Mouse (Mus musculus): ENCODE results near the gene Taok2. TPM values are rescaled to one million over a fixed set of nuclear protein-coding genes. Genes with fewer than 3 reads are reported as not detected.

Taok2 gene
- polyA plus RNA-seq, 1 experiment from 2014 or later = 34.0 TPM

DNA sequence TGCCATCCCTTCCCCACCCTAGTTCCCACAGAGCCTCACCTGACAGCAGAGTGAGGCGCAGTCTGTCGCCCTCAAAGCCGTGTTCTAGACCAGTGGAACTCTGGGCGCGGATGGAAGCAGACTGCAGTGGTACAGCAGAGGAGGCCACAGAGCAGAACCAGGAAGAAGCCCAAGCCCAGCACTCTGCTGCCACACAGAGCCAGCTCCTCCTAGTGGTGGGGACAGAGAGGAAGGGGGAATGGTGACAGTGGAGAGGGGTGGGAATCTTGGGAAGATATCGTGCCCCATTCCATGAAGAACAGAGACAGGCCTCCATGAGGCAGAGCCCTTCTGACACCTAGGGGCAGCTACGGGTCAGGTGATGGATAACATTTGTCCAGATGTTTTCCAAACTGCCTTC, 4.3 kb upstream of the Taok2 start:
- Histone ChIP-seq H3K27ac (ENCODE audit: low read depth, low read length) (no peak overlapping the region), H3K36me3 (ENCODE audit: control insufficient read depth, insufficient read depth, low read length) (no peaks in the 10 kb centered on the region), H3K4me2 (ENCODE audit: low read depth) (no peak overlapping the region), H3K27me3 (ENCODE audit: control insufficient read depth, insufficient read depth, low read length) (no peaks in the 10 kb centered on the region), H3K4me3 (ENCODE audit: low read depth, low read length) (no peak overlapping the region), H3K9me3 (ENCODE audit: control insufficient read depth, low read length) (no peaks in the 10 kb centered on the region), H3K4me1 (ENCODE audit: control insufficient read depth, insufficient read depth, low read length) (no peaks in the 10 kb centered on the region), H3K9ac (ENCODE audit: low read length) (no peak overlapping the region)
- WGBS = 54% methylated on average over 7 of the region's 7 CpGs
- ATAC-seq (ENCODE audit: insufficient read depth, low FRiP score, low TSS enrichment) = no peak
- DNase-seq (ENCODE audit: low spot score) = no peak

DNA sequence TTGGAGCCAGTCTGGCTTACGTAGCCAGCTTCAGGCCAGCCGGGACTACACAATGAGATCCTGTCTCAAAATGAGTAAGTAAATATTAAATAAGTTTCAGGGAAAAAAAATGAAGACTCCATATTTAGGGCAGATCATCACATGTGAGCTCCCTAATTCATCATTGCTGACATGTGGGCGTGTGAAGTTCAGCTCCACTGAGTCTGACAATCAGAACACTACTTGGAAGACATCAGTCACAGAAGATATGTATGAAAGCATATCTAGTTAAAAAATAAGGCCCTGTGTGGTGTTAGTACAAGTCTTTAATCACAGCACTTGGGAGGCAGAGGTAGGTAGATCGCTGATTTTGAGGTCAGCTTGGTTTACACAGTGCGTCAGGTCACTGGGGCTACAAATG, 2.8 kb upstream of the Taok2 start:
- 81% methylated on average over 5 of the region's 5 CpGs for WGBS

DNA sequence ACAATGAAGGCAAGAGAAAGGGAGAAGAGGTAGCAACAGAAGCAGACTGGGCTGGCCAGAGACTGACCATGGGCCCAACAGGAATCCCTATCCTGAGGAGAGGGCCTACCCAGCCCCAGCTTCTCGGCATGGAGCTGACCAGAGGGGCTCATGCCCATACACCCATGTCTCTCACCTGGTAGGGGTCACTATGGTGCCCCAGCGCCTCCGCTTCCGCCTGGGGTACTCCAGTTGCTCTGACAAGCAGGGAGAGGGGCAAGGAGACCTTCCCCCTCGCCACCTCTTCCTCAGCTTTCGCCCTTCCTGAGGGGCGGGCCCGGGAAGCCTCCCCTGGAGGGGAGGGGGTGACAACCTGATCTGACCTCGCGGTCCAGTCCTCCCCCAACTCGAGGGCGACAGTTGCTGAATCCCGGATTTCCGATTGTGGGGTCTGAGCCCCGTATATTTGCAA, 747 bp downstream of the Taok2 start:
- DNase-seq (ENCODE audit: low spot score) = no peak
- Histone ChIP-seq H3K4me2 (ENCODE audit: low read depth) (peak overlapping the region; percentile 100), H3K4me3 (ENCODE audit: low read depth, low read length) (peak overlapping the region; percentile 85), H3K9ac (ENCODE audit: low read length) (peak overlapping the region; percentile 86), H3K4me1 (ENCODE audit: control insufficient read depth, insufficient read depth, low read length) (peaks cover 22% of the 10 kb centered on the region), H3K27me3 (ENCODE audit: control insufficient read depth, insufficient read depth, low read length) (no peaks in the 10 kb centered on the region), H3K9me3 (ENCODE audit: control insufficient read depth, low read length) (no peaks in the 10 kb centered on the region), H3K36me3 (ENCODE audit: control insufficient read depth, insufficient read depth, low read length) (peaks cover 9% of the 10 kb centered on the region; the same call in 1 of the 2 replicates), H3K27ac (ENCODE audit: low read depth, low read length) (peak overlapping the region; percentile 89; the same call in 1 of the 2 replicates)
- under 1% methylated on average over 14 of the region's 15 CpGs for WGBS
- ATAC-seq (ENCODE audit: insufficient read depth, low FRiP score, low TSS enrichment) = no peak; the same call in 1 of the 2 replicates

More for the DNA sequence above, 2.8 kb upstream of the Taok2 start:
- Histone ChIP-seq H3K4me2 (ENCODE audit: low read depth) (no peak overlapping the region), H3K9ac (ENCODE audit: low read length) (no peak overlapping the region), H3K9me3 (ENCODE audit: control insufficient read depth, low read length) (no peaks in the 10 kb centered on the region), H3K27ac (ENCODE audit: low read depth, low read length) (no peak overlapping the region), H3K4me1 (ENCODE audit: control insufficient read depth, insufficient read depth, low read length) (peaks cover 14% of the 10 kb centered on the region), H3K27me3 (ENCODE audit: control insufficient read depth, insufficient read depth, low read length) (no peaks in the 10 kb centered on the region), H3K4me3 (ENCODE audit: low read depth, low read length) (no peak overlapping the region), H3K36me3 (ENCODE audit: control insufficient read depth, insufficient read depth, low read length) (no peaks in the 10 kb centered on the region)
- DNase-seq (ENCODE audit: low spot score) (no peak), ATAC-seq (ENCODE audit: insufficient read depth, low FRiP score, low TSS enrichment) (no peak)

DNA sequence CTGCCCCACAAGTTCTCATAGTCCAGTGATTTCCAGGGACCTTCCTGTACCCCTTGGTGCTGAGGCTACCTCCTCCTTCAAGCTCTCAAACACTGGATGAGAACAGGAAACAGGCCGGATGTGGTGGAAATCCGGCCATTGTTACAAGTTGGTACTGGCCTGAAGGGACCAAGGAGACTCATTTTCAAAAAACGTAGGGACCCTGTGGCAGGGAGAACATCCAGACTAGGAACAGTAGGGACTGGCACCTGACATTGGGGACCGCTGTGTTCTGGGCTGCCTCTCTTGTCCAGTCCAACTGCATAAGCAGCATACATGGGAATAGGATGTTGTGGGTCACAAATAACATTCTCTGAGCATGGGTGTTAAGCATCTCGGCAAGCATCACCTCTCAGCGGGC, 3.5 kb downstream of the Taok2 start:
- Histone ChIP-seq H3K4me3 (ENCODE audit: low read depth, low read length) (no peak overlapping the region), H3K27ac (ENCODE audit: low read depth, low read length) (no peak overlapping the region), H3K9me3 (ENCODE audit: control insufficient read depth, low read length) (no peaks in the 10 kb centered on the region), H3K4me1 (ENCODE audit: control insufficient read depth, insufficient read depth, low read length) (peaks cover 22% of the 10 kb centered on the region), H3K4me2 (ENCODE audit: low read depth) (peak overlapping the region; percentile 100), H3K36me3 (ENCODE audit: control insufficient read depth, insufficient read depth, low read length) (peaks cover 24% of the 10 kb centered on the region), H3K27me3 (ENCODE audit: control insufficient read depth, insufficient read depth, low read length) (no peaks in the 10 kb centered on the region), H3K9ac (ENCODE audit: low read length) (no peak overlapping the region; the same call in 1 of the 2 replicates)
- 80% methylated on average over 6 of the region's 6 CpGs for WGBS
- no peak for DNase-seq (ENCODE audit: low spot score)
- no peak for ATAC-seq (ENCODE audit: insufficient read depth, low FRiP score, low TSS enrichment)

GRCm38 (mm10) chr7:126877239-126877638, 7.3 kb downstream of the Taok2 start:
- Histone ChIP-seq H3K4me3 (ENCODE audit: low read depth, low read length) (no peak overlapping the region), H3K9me3 (ENCODE audit: control insufficient read depth, low read length) (no peaks in the 10 kb centered on the region), H3K9ac (ENCODE audit: low read length) (no peak overlapping the region), H3K4me1 (ENCODE audit: control insufficient read depth, insufficient read depth, low read length) (peaks cover 8% of the 10 kb centered on the region; the same call in 1 of the 2 replicates), H3K27ac (ENCODE audit: low read depth, low read length) (no peak overlapping the region), H3K27me3 (ENCODE audit: control insufficient read depth, insufficient read depth, low read length) (no peaks in the 10 kb centered on the region), H3K36me3 (ENCODE audit: control insufficient read depth, insufficient read depth, low read length) (peaks cover 44% of the 10 kb centered on the region), H3K4me2 (ENCODE audit: low read depth) (no peak overlapping the region)
- DNase-seq (ENCODE audit: low spot score) (no peak), ATAC-seq (ENCODE audit: insufficient read depth, low FRiP score, low TSS enrichment) (no peak)
- 94% methylated on average over 1 of the region's 1 CpGs for WGBS

GRCm38 (mm10) chr7:126870520-126870891, 14.0 kb downstream of the Taok2 start:
- Histone ChIP-seq H3K27me3 (ENCODE audit: control insufficient read depth, insufficient read depth, low read length) (no peaks in the 10 kb centered on the region), H3K4me3 (ENCODE audit: low read depth, low read length) (no peak overlapping the region), H3K4me2 (ENCODE audit: low read depth) (no peak overlapping the region), H3K36me3 (ENCODE audit: control insufficient read depth, insufficient read depth, low read length) (peaks cover 58% of the 10 kb centered on the region), H3K9ac (ENCODE audit: low read length) (no peak overlapping the region), H3K4me1 (ENCODE audit: control insufficient read depth, insufficient read depth, low read length) (no peaks in the 10 kb centered on the region), H3K9me3 (ENCODE audit: control insufficient read depth, low read length) (no peaks in the 10 kb centered on the region), H3K27ac (ENCODE audit: low read depth, low read length) (no peak overlapping the region)
- WGBS = 95% methylated on average over 2 of the region's 2 CpGs
- ATAC-seq (ENCODE audit: insufficient read depth, low FRiP score, low TSS enrichment) (no peak), DNase-seq (ENCODE audit: low spot score) (no peak)

- H3K9ac ChIP-seq (ENCODE audit: low read length) = no peak overlapping the region
- H3K4me1 ChIP-seq (ENCODE audit: control insufficient read depth, insufficient read depth, low read length) = no peaks in the 10 kb centered on the region
- 93% methylated on average over 23 of the region's 23 CpGs for WGBS
- H3K9me3 ChIP-seq (ENCODE audit: control insufficient read depth, low read length) = no peaks in the 10 kb centered on the region
- no peak for DNase-seq (ENCODE audit: low spot score)
- no peaks in the 10 kb centered on the region for H3K27me3 ChIP-seq (ENCODE audit: control insufficient read depth, insufficient read depth, low read length)
- H3K4me2 ChIP-seq (ENCODE audit: low read depth) = no peak overlapping the region
- no peak overlapping the region for H3K27ac ChIP-seq (ENCODE audit: low read depth, low read length)
- peaks cover 55% of the 10 kb centered on the region for H3K36me3 ChIP-seq (ENCODE audit: control insufficient read depth, insufficient read depth, low read length)
- no peak overlapping the region for H3K4me3 ChIP-seq (ENCODE audit: low read depth, low read length)
- no peak for ATAC-seq (ENCODE audit: insufficient read depth, low FRiP score, low TSS enrichment)
Measured at GRCm38 (mm10) chr7:126869780-126870519, 14.6 kb downstream of the Taok2 start.

DNA sequence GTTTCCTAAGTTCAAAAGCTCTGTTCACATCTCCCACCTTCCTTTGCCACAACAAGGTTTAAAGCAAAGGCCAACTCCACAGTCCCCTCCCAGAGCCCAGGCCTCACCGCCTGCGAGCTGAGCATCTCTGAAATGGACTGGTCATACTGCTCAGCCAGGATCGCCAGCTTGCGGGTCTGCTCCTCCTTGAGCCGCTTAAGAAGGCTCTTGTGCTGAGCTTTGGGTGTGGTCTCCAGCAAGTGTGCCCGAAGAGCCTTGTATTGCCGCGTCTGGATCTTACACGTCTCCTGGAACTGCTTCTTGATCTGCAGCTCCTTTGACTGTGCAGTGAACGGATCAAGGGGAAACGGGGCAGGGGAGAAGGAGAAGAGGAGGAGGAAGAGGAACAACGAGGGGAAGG, 16.5 kb downstream of the Taok2 start:
- WGBS = 92% methylated on average over 12 of the region's 12 CpGs
- Histone ChIP-seq H3K4me3 (ENCODE audit: low read depth, low read length) (no peak overlapping the region), H3K4me1 (ENCODE audit: control insufficient read depth, insufficient read depth, low read length) (peaks cover 13% of the 10 kb centered on the region), H3K27ac (ENCODE audit: low read depth, low read length) (no peak overlapping the region), H3K27me3 (ENCODE audit: control insufficient read depth, insufficient read depth, low read length) (no peaks in the 10 kb centered on the region), H3K36me3 (ENCODE audit: control insufficient read depth, insufficient read depth, low read length) (peaks cover 47% of the 10 kb centered on the region), H3K9ac (ENCODE audit: low read length) (no peak overlapping the region), H3K9me3 (ENCODE audit: control insufficient read depth, low read length) (no peaks in the 10 kb centered on the region), H3K4me2 (ENCODE audit: low read depth) (no peak overlapping the region)
- no peak for ATAC-seq (ENCODE audit: insufficient read depth, low FRiP score, low TSS enrichment)
- DNase-seq (ENCODE audit: low spot score) = no peak

GRCm38 (mm10) chr7:126867534-126867933, 17.0 kb downstream of the Taok2 start:
- Histone ChIP-seq H3K9me3 (ENCODE audit: control insufficient read depth, low read length) (no peaks in the 10 kb centered on the region), H3K36me3 (ENCODE audit: control insufficient read depth, insufficient read depth, low read length) (peaks cover 44% of the 10 kb centered on the region), H3K4me3 (ENCODE audit: low read depth, low read length) (no peak overlapping the region), H3K9ac (ENCODE audit: low read length) (no peak overlapping the region), H3K4me1 (ENCODE audit: control insufficient read depth, insufficient read depth, low read length) (peaks cover 17% of the 10 kb centered on the region), H3K27me3 (ENCODE audit: control insufficient read depth, insufficient read depth, low read length) (no peaks in the 10 kb centered on the region), H3K27ac (ENCODE audit: low read depth, low read length) (no peak overlapping the region), H3K4me2 (ENCODE audit: low read depth) (no peak overlapping the region)
- no peak for DNase-seq (ENCODE audit: low spot score)
- ATAC-seq (ENCODE audit: insufficient read depth, low FRiP score, low TSS enrichment) = no peak
- 88% methylated on average over 2 of the region's 2 CpGs for WGBS

Measured in neural tube, embryonic 11.5 days (tissue).